Mouse (Mus musculus): ENCODE results near the gene Racgap1. TPM values are rescaled to one million over a fixed set of nuclear protein-coding genes. Genes with fewer than 3 reads are reported as not detected.

Racgap1 gene
- polyA plus RNA-seq (2016; fragmentation: Nextera tagmentation; extraction: Ambion mirVana), result 131 and 140 TPM in 2 replicates

DNA sequence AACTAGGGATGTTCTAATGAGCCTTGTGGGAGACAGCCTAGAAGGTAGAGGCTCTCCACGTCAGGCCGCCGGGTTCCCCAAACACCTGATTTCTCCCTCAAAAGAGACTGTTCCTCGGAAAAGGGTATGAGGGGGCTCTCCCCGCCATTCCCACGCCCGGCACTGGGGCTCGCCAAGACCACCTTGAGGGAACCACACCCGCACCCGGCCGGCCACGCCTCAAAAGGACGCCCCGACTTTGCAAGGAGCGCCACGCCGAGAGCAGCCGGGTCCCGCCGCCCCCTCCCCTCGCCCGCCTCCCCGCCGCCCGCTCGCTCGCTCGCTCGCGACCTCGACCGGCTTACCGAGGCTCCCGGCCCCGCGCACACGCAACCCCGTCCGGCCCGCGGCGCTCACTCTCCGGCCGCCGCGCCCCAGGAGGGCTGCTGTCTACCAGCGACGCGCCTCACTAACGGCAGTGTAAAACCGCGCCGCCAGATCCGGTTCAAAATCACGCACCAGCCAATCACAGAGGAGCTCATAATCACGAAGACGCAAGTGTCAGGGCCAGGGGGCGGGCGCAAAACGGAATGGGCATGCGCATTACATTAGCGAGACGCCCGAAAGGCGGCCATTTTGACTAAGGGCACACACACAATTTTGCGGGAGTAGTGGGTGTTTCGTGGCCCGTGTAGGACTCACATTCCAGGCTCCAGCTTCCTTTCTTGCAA lies at the start of gene Racgap1:
Gene Racgap1 (minus strand): TSS at position 494 of the 710 bp plus-strand sequence.
- Histone ChIP-seq H3K9me3 (replicated peaks) (no peaks in the 10 kb centered on the region), H3K4me1 (replicated peaks) (peaks cover 50% of the 10 kb centered on the region), H3K4me2 (peak within 1 kb of the TSS; percentile 90), H3K36me3 (no peaks in the 10 kb centered on the region), H3K9ac (peak within 1 kb of the TSS; percentile 93), H3K27ac (ENCODE audit: poor library complexity, severe bottlenecking) (peak within 1 kb of the TSS; percentile 50), H3K4me3 (peak within 1 kb of the TSS; percentile 82), H3K27me3 (replicated peaks) (peaks cover 23% of the 10 kb centered on the region)
- under 1% methylated on average over 59 of the region's 68 CpGs for WGBS
- peak; percentile 94 for ATAC-seq (ENCODE audit: insufficient number of reproducible peaks, low FRiP score)

DNA sequence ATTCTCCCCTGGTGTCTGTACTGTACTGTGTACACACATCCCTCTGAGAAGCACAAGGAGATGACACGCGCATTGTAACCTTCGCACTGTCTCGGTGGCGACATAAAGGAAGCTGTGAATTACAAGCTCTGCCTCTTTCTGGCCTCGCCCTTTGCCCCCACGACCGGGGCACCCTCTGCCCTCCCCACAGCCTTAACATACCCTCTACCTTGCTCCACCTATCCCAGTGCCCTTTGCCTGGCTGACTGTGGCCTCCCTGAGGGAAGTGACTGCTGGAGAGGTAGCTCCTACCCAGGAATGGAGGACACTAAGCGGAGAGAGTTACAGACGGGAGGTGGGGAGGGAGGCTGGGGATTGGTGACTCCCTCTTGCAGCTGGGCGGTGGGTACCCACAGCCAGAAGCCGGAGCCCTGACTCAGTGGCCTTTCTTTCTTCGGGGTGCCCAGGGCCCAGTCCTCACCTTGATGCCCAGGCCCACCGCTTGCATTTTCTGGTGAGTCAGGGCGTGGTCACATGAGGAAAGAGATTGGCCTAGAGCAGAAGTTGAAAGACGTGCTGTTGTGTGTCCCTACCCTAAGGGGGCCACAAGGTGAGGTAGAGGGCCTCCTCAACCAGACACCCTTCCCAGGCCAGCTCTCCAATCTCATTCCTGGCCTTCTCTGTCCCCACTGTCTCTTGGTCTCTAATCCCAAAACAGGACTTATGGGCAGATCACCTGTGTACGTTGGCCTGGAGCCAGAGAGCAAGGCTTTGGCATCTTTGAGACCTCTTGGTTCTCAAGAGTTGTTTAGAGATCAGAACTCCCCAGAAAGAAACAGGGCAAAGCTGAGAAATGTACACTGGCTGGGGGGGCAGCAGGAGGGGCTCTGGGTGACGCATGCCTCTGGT lies 49.0 kb upstream of the Racgap1 start:
- Histone ChIP-seq H3K9me3 (replicated peaks) (no peaks in the 10 kb centered on the region), H3K4me1 (replicated peaks) (peaks cover 43% of the 10 kb centered on the region), H3K36me3 (peaks cover 13% of the 10 kb centered on the region), H3K27ac (ENCODE audit: poor library complexity, severe bottlenecking) (no peak overlapping the region), H3K4me2 (no peak overlapping the region), H3K9ac (no peak overlapping the region), H3K27me3 (replicated peaks) (peaks cover 24% of the 10 kb centered on the region), H3K4me3 (no peak overlapping the region)
- 84% methylated on average over 18 of the region's 18 CpGs for WGBS
- no peak for ATAC-seq (ENCODE audit: insufficient number of reproducible peaks, low FRiP score)

DNA sequence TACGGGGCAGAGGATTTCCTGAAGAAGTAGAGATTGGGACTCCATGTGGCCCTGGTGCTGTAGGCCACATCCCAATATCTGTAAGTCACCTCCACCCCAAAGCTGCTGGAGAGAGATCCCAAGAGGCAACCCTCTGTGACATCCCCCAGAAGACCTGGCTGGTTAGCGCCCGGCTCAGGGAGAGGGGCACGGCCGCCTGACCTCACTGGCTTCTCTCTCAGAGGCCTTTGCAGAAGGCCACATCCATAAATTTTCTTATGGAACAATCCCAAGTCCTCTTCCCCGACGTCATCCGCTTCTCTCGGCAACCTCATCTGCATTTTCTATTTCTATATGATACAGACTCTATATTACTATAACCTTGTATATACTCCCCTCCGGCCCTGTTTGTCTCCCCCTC lies 48.3 kb upstream of the Racgap1 start:
- Histone ChIP-seq H3K9me3 (replicated peaks) (no peaks in the 10 kb centered on the region), H3K27ac (ENCODE audit: poor library complexity, severe bottlenecking) (no peak overlapping the region), H3K9ac (no peak overlapping the region), H3K4me2 (no peak overlapping the region), H3K4me1 (replicated peaks) (peaks cover 43% of the 10 kb centered on the region), H3K36me3 (peaks cover 12% of the 10 kb centered on the region; the same call in 1 of the 2 replicates), H3K4me3 (no peak overlapping the region), H3K27me3 (replicated peaks) (peaks cover 24% of the 10 kb centered on the region)
- no peak for ATAC-seq (ENCODE audit: insufficient number of reproducible peaks, low FRiP score)
- WGBS, result 82% methylated on average over 10 of the region's 10 CpGs

DNA sequence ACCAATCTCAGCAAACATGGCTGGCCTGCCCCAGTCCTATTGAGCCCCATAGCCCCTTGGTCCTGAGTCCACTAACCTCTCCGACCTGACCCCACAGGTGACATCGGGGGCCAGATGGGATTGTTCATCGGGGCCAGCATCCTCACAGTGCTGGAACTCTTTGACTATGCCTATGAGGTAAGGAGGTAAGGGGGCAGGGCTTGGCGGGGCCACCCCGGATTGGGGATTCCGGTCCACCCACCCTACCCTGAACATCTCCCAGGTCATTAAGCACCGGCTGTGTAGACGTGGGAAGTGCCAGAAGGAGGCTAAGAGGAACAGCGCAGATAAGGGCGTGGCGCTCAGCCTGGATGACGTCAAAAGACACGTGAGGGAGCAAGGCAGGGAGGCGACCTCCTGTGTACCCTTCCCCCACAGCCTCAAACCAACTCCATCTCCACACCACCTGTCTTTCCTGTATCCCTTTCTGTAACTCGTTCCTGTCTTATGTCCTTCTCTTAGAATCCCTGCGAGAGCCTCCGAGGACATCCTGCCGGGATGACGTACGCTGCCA lies 47.2 kb upstream of the Racgap1 start:
- peak overlapping the region; percentile 28; the same call in 1 of the 2 replicates for H3K4me2 ChIP-seq
- peaks cover 2% of the 10 kb centered on the region; the same call in 1 of the 2 replicates for H3K36me3 ChIP-seq
- H3K9ac ChIP-seq, result no peak overlapping the region
- 27% methylated on average over 20 of the region's 20 CpGs for WGBS
- peaks cover 24% of the 10 kb centered on the region for H3K27me3 ChIP-seq (replicated peaks)
- peaks cover 37% of the 10 kb centered on the region for H3K4me1 ChIP-seq (replicated peaks)
- no peak overlapping the region for H3K4me3 ChIP-seq
- no peaks in the 10 kb centered on the region for H3K9me3 ChIP-seq (replicated peaks)
- ATAC-seq (ENCODE audit: insufficient number of reproducible peaks, low FRiP score), result no peak
- no peak overlapping the region for H3K27ac ChIP-seq (ENCODE audit: poor library complexity, severe bottlenecking)

DNA sequence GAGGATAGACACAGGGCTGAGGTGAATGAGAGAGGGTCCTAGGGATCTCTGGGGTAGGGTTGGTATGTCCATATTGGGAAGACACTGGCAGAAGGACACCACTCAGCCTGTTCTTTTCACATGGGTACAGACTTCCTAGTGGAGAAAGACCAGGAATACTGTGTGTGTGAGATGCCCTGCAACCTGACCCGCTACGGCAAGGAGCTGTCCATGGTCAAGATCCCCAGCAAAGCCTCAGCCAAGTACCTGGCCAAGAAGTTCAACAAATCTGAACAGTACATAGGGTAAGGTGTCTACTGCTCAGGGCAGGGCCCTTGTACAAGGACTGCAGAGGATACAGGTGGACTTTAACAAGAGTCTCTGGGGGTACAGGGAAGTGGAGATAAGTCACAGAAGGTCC lies 45.9 kb upstream of the Racgap1 start:
- WGBS, result 11% methylated on average over 2 of the region's 2 CpGs
- Histone ChIP-seq H3K4me3 (no peak overlapping the region), H3K27me3 (replicated peaks) (peaks cover 34% of the 10 kb centered on the region), H3K27ac (ENCODE audit: poor library complexity, severe bottlenecking) (no peak overlapping the region), H3K9ac (no peak overlapping the region), H3K36me3 (no peaks in the 10 kb centered on the region), H3K4me2 (no peak overlapping the region), H3K4me1 (replicated peaks) (peaks cover 26% of the 10 kb centered on the region), H3K9me3 (replicated peaks) (no peaks in the 10 kb centered on the region)
- ATAC-seq (ENCODE audit: insufficient number of reproducible peaks, low FRiP score), result no peak

DNA sequence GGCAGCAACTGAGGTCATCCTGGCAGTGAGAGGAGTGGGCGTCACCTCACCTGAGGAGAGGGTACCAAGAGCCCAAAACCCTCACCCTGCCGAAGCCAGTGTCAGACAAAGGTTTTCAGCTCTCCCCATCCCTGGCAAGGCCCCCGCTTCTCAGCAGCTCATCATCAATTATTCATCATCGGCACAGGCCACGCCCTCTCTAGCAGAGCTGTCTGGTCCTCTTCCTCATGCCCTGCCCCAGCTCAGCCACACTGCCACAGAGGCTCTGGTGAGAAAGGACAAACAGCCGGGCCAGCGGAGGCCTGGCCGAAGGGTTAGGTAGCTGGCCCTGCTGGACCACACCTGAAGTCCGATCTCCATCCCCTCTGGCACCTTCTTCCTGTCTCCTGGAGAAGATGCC lies 40.5 kb upstream of the Racgap1 start:
- Histone ChIP-seq H3K9ac (no peak overlapping the region), H3K4me3 (no peak overlapping the region), H3K36me3 (no peaks in the 10 kb centered on the region), H3K27ac (ENCODE audit: poor library complexity, severe bottlenecking) (no peak overlapping the region), H3K4me1 (replicated peaks) (peaks cover 16% of the 10 kb centered on the region), H3K4me2 (no peak overlapping the region), H3K9me3 (replicated peaks) (no peaks in the 10 kb centered on the region), H3K27me3 (replicated peaks) (peaks cover 40% of the 10 kb centered on the region)
- ATAC-seq (ENCODE audit: insufficient number of reproducible peaks, low FRiP score), result no peak
- 43% methylated on average over 9 of the region's 9 CpGs for WGBS

DNA sequence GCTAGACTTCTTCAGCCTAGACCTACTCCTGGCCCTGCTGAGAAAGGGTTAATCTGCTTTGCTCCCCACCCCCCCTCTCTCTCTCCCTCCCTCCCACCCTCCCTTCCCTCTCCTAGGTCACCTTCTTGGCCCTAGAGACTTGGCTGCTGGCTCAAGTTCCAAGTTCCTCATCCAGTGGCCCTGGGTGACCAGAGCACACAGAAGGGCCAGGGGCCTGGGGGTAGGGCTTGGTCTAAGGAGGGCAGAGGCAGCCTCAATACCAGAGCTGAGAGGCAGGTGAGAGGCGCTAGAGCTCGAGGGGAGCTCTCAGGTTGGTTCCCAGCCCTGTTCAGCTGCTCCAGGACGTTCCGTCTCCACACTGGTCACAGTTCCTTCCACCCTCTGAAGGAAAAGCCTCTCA lies 39.5 kb upstream of the Racgap1 start:
- no peak overlapping the region for H3K27ac ChIP-seq (ENCODE audit: poor library complexity, severe bottlenecking)
- no peaks in the 10 kb centered on the region for H3K36me3 ChIP-seq
- no peak overlapping the region for H3K4me2 ChIP-seq
- no peaks in the 10 kb centered on the region for H3K9me3 ChIP-seq (replicated peaks)
- H3K4me1 ChIP-seq (replicated peaks), result peaks cover 16% of the 10 kb centered on the region
- no peak for ATAC-seq (ENCODE audit: insufficient number of reproducible peaks, low FRiP score)
- peaks cover 36% of the 10 kb centered on the region; the same call in 1 of the 2 replicates for H3K27me3 ChIP-seq (replicated peaks)
- H3K9ac ChIP-seq, result no peak overlapping the region
- 23% methylated on average over 4 of the region's 4 CpGs for WGBS
- H3K4me3 ChIP-seq, result no peak overlapping the region

DNA sequence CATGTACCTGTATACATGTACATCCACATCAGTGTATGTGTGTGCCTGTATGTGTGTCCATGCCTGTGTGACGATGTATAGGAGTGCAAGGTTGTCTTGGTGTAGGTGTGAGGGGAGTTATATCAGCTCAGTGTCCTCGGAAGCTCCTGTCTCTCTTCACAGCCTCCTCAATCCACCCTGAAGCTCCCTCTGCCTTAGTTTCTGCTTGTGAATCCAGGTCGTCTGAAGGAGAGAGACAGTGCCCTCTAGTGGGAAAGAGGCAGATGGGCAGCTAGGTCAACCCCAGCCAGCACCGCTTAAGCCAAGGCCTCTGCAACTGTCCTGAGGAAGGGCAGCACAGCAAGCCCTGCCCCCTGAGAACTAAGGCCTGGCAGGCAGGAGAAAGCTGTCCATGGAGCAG lies 37.3 kb upstream of the Racgap1 start:
- 7% methylated on average over 4 of the region's 4 CpGs for WGBS
- no peaks in the 10 kb centered on the region for H3K36me3 ChIP-seq
- ATAC-seq (ENCODE audit: insufficient number of reproducible peaks, low FRiP score), result no peak
- H3K4me3 ChIP-seq, result no peak overlapping the region
- no peaks in the 10 kb centered on the region for H3K9me3 ChIP-seq (replicated peaks)
- no peak overlapping the region for H3K27ac ChIP-seq (ENCODE audit: poor library complexity, severe bottlenecking)
- peaks cover 45% of the 10 kb centered on the region; the same call in 1 of the 2 replicates for H3K27me3 ChIP-seq (replicated peaks)
- peaks cover 5% of the 10 kb centered on the region; the same call in 1 of the 2 replicates for H3K4me1 ChIP-seq (replicated peaks)
- no peak overlapping the region for H3K4me2 ChIP-seq
- no peak overlapping the region for H3K9ac ChIP-seq

DNA sequence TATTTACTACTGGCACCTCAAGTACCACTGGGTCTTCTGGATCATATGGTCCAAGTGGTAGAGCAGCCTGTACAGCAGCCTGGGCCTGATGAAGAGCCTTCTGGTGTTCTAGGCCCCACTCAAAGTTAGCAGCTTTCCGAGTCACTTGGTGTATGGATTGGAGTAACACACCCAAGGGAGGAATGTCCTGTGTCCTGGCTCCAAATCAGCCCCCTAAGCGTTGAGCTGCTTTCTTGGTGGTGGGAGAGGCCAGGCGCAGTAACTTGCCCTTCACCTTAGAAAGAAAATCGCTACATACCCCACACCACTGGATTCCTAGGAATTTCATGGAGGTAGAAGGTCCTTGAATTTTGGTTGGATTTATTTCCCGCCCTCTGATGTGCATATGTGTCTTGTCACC lies 32.7 kb upstream of the Racgap1 start:
- H3K9me3 ChIP-seq (replicated peaks), result no peaks in the 10 kb centered on the region
- no peaks in the 10 kb centered on the region for H3K36me3 ChIP-seq

DNA sequence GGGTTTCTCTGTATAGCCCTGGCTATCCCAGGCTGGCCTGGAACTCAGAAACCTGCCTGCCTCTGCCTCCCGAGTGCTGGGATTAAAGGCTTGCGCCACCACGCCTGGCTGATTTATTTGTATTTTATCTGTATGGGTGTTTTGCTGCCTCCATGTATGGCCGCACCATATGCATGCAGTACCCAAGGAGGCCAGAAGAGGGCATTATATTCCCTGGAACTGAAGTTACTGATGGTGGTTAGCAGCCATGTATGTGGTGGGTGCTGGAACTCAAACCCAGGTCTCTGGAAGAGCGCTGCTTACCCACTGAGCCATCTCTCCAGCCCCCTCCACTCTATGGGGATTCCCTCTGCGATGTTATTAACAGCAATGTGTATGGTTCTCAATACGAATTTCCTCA lies 31.4 kb upstream of the Racgap1 start:
- Histone ChIP-seq H3K9ac (no peak overlapping the region), H3K9me3 (replicated peaks) (no peaks in the 10 kb centered on the region), H3K4me3 (no peak overlapping the region), H3K36me3 (no peaks in the 10 kb centered on the region), H3K27me3 (replicated peaks) (peaks cover 25% of the 10 kb centered on the region; the same call in 1 of the 2 replicates), H3K27ac (ENCODE audit: poor library complexity, severe bottlenecking) (no peak overlapping the region), H3K4me1 (replicated peaks) (peaks cover 9% of the 10 kb centered on the region; the same call in 1 of the 2 replicates), H3K4me2 (no peak overlapping the region)
- no peak for ATAC-seq (ENCODE audit: insufficient number of reproducible peaks, low FRiP score)
- 87% methylated on average over 7 of the region's 7 CpGs for WGBS

More for the DNA sequence above, 32.7 kb upstream of the Racgap1 start:
- Histone ChIP-seq H3K4me3 (no peak overlapping the region), H3K4me2 (no peak overlapping the region), H3K27ac (ENCODE audit: poor library complexity, severe bottlenecking) (no peak overlapping the region), H3K4me1 (replicated peaks) (no peaks in the 10 kb centered on the region), H3K27me3 (replicated peaks) (peaks cover 23% of the 10 kb centered on the region; the same call in 1 of the 2 replicates), H3K9ac (no peak overlapping the region)
- 87% methylated on average over 5 of the region's 5 CpGs for WGBS
- ATAC-seq (ENCODE audit: insufficient number of reproducible peaks, low FRiP score), result no peak

DNA sequence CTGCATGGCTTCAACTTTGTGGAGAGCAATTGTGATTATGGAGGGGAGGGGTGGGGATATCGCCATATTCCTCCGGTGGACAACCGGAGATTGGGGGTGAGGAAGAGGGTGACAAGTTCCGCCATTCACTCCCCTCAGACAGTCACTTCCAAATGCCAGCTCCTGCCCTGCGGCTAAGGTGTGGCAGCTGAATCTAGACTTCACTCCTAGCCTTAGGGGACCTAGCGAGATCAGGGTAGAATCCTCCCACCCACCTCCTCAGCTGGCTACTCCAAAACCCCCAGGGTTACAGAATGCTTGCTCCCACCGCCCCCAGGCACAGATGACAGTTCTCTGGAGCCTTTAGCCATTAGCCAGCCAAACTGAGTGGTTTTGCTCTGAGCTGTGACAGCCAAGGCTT lies 27.6 kb upstream of the Racgap1 start:
- Histone ChIP-seq H3K4me3 (no peak overlapping the region), H3K9me3 (replicated peaks) (no peaks in the 10 kb centered on the region), H3K27ac (ENCODE audit: poor library complexity, severe bottlenecking) (no peak overlapping the region), H3K4me1 (replicated peaks) (peaks cover 13% of the 10 kb centered on the region), H3K27me3 (replicated peaks) (peaks cover 41% of the 10 kb centered on the region), H3K4me2 (no peak overlapping the region), H3K36me3 (no peaks in the 10 kb centered on the region), H3K9ac (no peak overlapping the region)
- no peak for ATAC-seq (ENCODE audit: insufficient number of reproducible peaks, low FRiP score)
- 49% methylated on average over 7 of the region's 7 CpGs for WGBS

Measured in heart, embryonic 12.5 days (tissue).